Mouse (Mus musculus): Measurements from ENCODE around the gene Trim12a.
"Not testable (repeated sequence)": the region's sequence is repeated elsewhere in the genome, so short reads cannot be mapped to it uniquely, and the experiment has no call there.

The Trim12a gene

GRCm38 (mm10) chr7:104315369-104316080 lies at the start of gene Trim12a:
Gene Trim12a, minus strand, starts transcription at chr7:104315466.
- in situ Hi-C loops (cut with MboI, MseI) = loop anchor here (5.0 kb wide), 2 partner anchors 37 to 42 kb away; partner anchors contain the start of gene Trim12c (in 1 of the 2)

DNA sequence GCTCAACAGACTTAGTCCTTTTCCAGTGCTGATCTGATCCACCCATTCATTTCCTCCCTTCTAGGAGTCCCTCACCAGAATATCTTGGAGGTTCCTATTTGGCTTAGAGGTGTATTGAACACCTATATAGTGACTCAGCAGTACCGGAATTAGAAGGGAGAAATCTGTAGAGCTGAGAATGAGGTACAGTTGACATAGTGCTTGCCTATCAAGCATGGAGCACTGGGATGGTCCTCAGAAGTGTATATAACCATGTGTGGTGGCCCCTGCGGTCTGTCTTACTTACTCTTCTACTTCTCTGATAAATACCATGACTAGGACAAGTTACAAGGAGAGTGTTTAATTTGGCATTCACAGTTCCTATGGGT lies 38.3 kb upstream of the Trim12a start:
- in situ Hi-C loops (cut with MboI, MseI) = loop anchor here in 1 of 2 experiments (5.0 kb wide), 1 partner anchor 36 kb away; the partner anchor contains the start of gene Trim12a

GRCm38 (mm10) chr7:104352717-104353599 lies 37.7 kb upstream of the Trim12a start, which contains the start of gene Trim12c:
Gene Trim12c, minus strand, starts transcription at chr7:104353362.
- in situ Hi-C loops (cut with MboI, MseI) = loop anchor here in 1 of 2 experiments (5.0 kb wide), 1 partner anchor 36 kb away; the partner anchor contains the start of gene Trim12a

DNA sequence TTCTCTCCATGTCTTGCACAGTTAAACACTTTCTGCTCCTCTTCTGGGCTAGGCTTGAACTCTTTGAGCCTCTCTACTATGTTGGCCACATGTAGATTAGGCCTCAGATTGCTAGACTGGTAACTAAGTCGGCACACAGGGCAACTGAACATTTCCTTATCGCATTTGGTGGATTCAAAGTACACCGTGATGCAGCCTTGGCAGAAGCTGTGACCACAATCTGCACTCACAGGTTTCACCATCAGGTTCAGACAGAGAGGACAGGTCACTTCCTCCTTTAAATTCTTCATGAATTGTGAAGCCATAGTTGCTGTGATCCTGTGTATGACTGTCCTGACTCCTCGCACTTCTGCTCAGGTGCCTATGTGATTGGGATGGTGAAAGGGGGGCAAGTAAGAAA lies 32.8 kb upstream of the Trim12a start:
- in situ Hi-C loops (cut with MboI, MseI) = not testable (repeated sequence)

- in situ Hi-C loops (cut with MboI, MseI) = not testable (repeated sequence)
Observed at GRCm38 (mm10) chr7:104340744-104341143, 25.5 kb upstream of the Trim12a start.

DNA sequence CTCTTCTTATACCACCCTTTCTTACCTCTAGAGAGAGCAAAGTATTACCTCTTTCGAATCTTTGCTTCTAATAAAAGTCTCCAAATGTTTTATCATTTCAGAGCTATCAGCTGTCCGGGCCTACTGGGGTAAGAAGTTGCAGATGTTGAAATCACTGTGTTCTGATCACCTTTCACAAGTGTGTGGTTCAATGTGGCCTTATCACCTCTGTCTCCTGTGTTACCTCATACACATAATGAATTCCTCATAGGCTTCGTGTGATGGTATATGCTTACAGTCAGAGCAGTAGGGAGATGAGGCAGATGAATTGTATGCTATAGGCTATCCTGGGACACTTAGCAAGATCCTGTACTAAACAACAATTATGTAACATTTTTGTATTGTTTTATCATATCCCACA lies 20.3 kb upstream of the Trim12a start:
- in situ Hi-C loops (cut with MboI, MseI) = loop anchor here in 1 of 2 experiments (5.0 kb wide), 1 partner anchor 73 kb away; no protein-coding TSS in a partner anchor

GRCm38 (mm10) chr7:104329171-104329570 lies 13.9 kb upstream of the Trim12a start, which contains the start of gene Trim34b:
Gene Trim34b, plus strand, starts transcription at chr7:104329471.
- in situ Hi-C loops (cut with MboI, MseI) = not testable (repeated sequence)

GRCm38 (mm10) chr7:104322028-104322427 lies 6.8 kb upstream of the Trim12a start:
- in situ Hi-C loops (cut with MboI, MseI) = no loop called here

DNA sequence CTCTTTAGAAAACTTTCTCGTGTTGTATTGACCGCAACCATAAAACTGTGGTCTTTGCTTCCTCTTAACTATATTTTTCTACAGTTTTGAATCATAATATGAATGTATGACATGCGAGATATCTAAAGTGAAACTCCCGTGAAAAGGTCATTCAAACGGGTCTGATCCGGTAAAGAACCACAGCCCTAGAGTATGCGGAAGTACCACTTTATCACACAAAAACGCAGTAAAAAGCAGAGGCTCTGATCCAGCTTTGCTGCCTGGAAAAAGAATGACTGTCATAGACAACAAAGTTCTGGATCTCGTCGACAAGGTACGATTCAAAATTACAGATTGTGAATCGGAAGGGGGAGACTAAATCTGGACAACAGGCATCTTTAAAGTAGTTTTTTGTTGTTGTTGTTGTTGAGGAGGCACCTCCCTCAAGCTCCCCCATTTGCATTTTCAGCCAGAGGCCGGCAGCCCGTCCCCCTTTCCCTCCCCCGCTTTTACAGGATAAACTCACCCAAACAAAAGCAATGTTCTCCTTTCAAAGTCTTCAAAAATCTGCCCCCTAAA lies 391 bp downstream of the Trim12a start:
- in situ Hi-C loops (cut with MboI, MseI) = loop anchor here (5.0 kb wide), 2 partner anchors 37 to 42 kb away; partner anchors contain the start of gene Trim12c (in 1 of the 2)

DNA sequence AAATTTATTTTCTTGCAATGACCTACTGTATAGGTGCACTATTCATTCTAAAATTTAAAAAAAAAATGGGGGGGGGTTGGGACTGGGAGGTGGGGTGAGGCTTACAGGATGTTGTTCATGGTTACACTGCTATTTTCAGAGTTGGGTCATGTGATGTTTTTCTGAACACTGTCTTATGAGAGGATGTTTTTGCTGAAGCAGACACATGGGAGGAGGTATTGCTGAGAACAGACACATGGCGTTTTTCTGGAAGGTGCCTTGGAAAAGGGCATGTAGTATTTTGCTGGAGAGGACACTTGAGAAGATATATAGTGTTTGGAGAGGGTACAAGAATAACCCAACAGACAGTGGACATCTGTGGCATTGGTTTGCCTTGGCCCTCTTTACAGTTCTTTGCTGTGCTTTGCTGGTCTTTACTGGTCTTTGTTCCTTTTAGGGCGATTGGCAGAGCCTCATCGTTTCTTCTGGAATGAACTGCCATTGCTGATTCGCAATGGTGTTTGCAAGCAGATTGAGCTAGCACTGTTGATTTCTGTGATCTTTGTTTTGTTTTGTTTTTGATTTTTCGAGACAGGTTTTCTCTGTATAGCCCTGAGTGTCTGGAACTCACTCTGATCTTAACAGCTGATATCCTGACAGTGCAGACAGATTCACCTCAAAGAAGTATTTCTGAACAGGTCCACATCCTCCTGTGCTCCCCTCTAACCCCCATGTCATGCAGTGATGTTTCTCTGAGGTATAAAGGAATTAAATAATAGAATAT lies 23.4 kb downstream of the Trim12a start:
- in situ Hi-C loops (cut with MboI, MseI) = loop anchor here in 1 of 2 experiments (10.0 kb wide), 1 partner anchor 573 kb away; no protein-coding TSS in a partner anchor

GRCm38 (mm10) chr7:104290641-104291040 lies 24.6 kb downstream of the Trim12a start:
- in situ Hi-C loops (cut with MboI, MseI) = loop anchor here in 1 of 2 experiments (10.0 kb wide), 1 partner anchor 574 kb away; no protein-coding TSS in a partner anchor

- in situ Hi-C loops (cut with MboI, MseI) = not testable (repeated sequence)
Observed at GRCm38 (mm10) chr7:104287576-104288443, 27.5 kb downstream of the Trim12a start, which contains the start of gene Trim5. Gene Trim5, minus strand, starts transcription at chr7:104288094.

- in situ Hi-C loops (cut with MboI, MseI) = not testable (repeated sequence)
Observed at GRCm38 (mm10) chr7:104279361-104279760, 35.9 kb downstream of the Trim12a start.

GRCm38 (mm10) chr7:104265335-104265734 lies 49.9 kb downstream of the Trim12a start:
- in situ Hi-C loops (cut with MboI, MseI) = not testable (repeated sequence)

GRCm38 (mm10) chr7:104260380-104260779 lies 54.9 kb downstream of the Trim12a start:
- in situ Hi-C loops (cut with MboI, MseI) = loop anchor here in 1 of 2 experiments (5.0 kb wide), 1 partner anchor 77 kb away; no protein-coding TSS in a partner anchor
